Mouse (Mus musculus) heart, postnatal 4 days (tissue): Measurements from ENCODE around the gene Bmpr1b. TPM values are rescaled to one million over a fixed set of nuclear protein-coding genes. Genes with fewer than 3 reads are reported as not detected.
A peak's percentile ranks its signal among the peaks of the same experiment; 100 is the strongest.

Source experiments
- DNase-seq: peaks from one replicate; pipeline ENCODE4 v3.0.0; 2021
- total RNA-seq, 2 experiments: library from RNA; stranded (reverse); gene quantifications; 2 replicates each; pipeline ENCODE4 v1.2.3; 2021

Gene Bmpr1b
- total RNA-seq, 2 experiments from 2014 or later = 0.24 to 0.70 TPM

DNA sequence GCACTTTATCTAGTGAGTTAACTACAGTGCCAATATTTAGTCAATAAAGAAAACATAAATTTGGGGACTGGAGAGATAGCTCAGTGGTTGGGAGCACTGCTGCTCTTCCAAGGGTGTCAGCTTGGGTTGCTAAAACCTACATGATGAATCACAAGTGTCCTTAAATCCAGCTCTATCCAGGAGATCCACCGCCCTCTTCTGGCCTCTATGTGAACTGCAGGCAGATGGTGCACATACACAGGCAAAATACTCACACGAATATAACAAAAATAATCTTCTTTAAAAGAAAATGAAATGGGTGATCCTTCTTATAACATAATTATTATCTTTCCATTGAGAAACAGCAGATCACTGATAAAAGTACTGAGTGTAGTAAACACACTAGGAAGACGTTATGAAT lies 268.9 kb downstream of the Bmpr1b start:
- DNase-seq = no peak

DNA sequence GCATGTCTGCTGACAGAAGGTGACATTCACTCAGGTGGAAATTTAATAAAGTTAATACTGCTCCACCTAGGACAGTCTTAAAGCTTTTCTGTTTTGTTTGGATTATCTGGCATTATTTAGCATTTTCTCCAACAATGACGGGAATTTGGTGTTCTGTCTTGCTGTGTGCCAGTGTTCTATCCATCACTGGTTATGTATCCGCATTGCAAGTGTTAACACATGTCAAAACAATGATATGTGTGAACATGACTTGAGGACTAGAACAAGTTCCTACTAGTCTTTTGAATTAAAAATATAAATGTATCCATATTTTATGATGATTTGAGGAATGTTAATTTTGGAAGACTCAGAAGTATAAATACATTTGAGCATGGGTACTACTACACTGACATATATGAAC lies 269.7 kb downstream of the Bmpr1b start:
- DNase-seq = no peak

DNA sequence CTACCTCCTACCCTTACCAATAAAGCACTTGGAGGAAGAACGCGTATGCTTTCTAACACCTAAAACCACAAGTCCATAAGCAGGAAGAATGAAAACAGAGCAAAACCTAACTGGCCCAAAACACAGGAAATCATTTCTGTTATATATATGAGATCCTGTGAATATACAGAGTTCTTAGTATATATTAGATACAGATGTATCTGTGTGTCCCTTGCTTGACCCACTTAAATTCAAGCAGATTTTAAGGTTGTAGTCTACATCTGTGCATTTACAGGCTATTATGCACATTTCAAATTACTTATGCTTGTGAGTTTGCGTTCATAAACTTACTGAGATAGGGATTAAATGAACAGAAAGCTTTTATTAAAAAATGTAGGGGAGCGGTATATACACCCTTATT lies 271.5 kb downstream of the Bmpr1b start:
- no peak for DNase-seq

DNA sequence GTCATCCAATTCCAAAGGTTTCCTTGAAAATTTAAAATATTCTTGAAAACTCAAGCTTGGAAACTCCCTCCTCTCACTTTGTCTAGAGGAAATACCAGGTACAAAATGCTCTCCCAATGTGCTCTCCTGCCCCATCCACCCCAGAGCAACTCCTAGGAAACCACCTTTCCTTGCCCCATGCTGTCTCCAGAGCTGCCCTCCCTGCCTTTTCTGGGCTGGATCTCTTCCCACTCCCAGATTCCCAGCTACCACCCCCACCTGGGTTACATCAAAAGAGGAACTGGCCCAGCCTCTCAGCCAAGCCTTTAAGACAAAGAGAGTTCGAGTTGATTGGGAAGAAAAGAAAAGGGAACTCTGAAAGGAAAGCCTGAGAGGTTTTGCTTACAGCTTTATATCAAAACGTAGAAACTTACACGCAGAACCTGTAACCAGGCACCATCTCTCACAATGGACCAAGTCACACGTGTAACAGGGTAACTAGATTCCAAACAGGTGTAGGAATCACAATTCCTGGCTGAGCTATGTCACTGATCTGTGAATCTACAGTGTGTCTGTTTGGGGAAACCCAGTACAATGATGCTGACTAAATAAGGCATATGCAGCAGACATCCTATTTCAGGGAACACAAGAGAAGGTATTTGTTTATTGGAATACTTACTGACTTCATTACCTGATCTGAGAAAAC lies 272.2 kb downstream of the Bmpr1b start:
- no peak for DNase-seq

DNA sequence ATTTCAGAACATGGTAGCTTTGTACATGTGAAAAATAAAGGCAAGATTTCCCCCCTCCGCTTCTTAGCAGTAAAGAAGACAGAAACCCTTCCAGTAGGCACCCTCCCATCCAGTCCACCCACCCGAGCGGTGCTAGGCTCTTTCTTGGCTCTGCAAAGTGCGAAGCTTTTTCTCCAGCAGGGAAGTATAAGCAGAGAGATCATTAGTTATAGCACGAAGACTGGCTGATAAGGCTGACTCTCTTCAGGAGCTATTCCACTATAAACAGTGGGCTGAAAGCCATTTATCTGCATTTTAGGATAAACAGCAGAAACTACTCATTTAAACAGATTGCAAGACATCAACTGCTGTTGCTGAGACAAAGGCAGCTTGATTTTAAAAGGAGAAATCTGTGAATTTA lies 274.1 kb downstream of the Bmpr1b start:
- DNase-seq = no peak

DNA sequence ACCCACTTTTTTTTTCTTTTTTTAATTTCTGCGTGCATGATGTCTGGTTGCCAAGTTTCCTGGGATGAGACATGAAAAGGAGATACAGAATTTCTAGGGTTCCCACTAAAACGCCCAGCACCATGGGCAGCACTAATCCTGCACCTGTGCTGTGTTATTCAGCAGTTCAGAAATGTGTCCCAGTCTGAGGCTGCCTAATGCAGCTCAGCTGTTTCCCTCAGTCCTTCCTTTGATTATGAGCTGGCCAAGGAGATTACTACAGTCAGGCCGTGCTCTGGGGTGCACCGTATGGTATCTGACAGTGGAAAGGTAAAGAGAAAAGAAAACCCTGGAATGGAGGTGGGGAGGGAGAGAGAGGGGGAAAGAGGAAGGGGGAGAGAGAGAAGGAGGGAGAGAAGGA lies 278.6 kb downstream of the Bmpr1b start:
- DNase-seq = no peak

DNA sequence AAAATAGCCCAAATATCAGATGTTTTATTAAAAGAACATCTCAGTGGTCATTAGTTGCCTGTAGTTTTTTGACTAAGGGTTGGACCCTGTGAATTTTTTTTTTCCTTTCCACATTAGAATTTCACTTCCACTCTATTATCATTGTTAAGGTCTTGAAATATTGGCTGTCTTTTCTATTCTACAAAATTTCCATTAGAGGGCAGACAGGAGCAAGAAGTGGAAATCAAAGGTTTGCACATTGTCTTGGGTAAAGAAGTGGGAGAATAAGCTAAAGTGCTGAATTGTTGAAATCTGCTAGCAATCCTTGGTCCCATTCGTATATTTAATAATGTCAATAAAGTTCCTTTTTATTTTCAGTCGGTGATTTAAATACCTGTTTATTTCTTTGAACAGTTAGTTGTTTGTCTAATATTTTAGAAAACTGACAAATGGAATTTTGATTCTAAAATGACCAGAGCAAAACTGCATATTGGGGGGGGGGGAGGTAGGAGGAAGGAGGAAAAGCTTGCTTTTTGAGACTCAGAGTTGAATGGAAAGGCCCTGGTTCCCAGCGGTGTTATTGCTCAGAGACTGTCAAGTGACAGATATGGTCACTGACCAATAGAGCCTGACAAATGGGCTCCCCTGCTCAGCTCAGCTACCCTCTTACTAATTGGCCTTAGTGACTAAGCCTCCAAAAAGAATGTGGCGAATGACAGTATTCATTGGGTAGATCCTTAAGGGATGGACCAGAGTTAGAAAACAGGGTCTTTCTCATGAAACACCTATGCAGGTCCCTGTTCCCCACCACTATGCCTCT lies 281.6 kb downstream of the Bmpr1b start:
- DNase-seq = no peak

DNA sequence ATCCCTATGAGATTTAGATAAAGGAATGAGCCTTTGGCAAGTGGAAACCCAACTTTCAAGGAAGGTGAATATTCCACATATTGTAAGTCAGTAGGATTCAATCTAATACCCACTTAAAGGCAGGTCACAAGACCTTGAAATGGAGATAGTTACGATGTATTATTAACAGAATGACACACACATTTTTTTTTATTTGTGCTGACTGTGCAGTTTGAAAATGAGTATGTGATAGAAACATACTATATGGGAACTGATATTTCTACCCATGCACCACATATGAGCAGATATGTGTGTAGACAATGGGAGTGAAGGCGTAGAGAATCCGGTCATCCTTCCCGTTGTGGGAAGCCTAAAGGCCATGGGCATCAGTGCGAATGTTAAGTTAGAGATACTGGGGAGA lies 285.0 kb downstream of the Bmpr1b start:
- DNase-seq = no peak

DNA sequence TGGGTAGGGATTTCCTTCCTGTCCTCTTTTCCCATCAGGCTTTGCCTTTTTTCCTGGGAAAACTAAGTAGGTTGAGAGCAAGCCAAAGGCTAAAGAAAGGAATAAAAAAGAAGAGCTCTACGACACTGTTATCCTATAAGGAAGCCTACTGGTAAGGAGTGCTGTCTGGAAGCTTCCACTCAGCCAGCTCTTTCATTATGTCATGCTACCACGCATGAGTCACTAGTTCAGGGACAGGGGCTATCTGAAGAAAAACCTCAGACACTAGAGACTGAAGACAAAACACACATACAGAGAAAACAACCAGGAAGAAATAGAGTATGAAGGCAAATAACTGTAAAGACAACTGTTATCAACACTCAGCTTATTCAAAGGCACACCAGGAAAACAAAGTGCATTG lies 286.7 kb downstream of the Bmpr1b start:
- DNase-seq = no peak

DNA sequence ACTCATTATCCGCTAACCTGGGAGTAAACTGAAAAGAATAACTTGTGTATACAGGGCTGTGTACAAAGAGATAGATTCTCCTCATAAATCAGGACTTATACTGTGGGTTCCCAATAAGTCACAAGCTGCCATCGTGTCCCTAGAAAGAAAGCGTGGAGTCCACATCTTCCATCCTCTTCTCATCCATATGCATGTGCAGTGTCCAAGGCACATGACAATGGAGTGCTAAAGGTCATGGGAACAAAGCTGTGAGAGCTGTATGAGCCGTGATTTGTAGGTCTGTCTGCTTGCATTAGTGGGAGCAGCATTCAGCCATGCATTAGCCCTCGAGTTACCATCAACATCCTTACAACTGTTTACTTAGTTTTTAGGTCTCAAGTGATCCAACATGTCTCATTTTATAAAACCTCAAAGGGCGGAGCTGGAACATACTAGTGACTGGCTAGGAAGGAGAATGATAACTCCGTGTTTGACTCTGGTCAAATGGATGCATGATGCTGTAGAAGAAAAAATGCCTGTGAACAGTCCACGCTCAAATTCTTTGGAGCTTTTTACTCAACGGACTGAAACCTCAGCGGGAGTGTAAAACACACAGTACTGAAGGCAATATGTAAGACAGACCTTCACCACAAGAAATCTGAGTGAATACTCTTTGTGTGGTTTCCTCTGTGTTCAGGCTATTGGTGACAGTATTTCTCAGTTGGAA lies 296.7 kb downstream of the Bmpr1b start:
- no peak for DNase-seq

DNA sequence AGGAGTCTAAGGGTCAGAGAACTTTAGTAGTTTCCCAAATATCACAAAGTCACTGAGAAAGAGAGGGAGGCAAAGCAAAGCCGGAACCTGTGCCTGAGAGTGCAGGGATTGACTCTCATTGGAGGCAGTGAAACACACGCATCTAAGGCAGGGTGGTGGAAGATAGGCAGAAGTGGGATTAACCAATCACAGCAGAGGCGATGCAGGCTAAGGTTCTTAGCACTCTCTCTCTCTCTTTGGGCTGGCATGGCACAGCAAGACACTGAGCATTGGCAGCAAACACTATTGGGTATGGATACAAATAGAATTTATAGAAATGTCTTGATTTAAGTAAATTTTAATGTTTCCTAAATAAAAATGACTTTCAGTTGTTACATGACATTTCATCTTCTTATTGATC lies 297.4 kb downstream of the Bmpr1b start:
- DNase-seq = no peak

DNA sequence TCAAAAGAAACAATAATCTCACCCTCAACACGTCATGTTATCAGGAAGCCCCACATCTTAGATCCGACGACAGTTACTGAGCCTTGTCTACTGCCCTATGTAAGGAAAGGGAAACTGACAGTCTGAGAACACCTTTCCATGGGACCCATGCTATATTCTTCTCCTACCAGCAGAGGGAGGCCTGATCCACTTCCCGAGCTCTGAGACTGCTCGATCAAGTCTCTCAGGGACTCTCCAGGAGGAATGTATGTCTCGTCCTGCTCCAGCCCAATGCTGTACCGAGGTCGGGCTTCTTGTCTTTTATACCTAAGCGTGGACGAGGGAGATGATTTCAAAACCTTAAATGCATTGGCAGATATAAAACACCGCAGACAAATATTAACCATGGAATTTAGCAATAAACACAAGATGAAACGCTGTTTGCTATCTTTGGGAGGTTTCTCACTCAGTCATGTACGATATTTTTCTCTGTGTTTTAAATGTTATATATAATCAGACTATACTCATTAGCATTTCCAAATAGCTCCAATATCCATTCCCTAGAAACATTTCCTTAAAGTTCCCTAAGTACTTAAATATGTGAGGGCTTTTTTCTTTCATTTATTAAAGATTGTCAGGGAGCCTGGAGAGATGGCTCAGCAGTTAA lies 306.3 kb downstream of the Bmpr1b start:
- DNase-seq = peak; percentile 55

DNA sequence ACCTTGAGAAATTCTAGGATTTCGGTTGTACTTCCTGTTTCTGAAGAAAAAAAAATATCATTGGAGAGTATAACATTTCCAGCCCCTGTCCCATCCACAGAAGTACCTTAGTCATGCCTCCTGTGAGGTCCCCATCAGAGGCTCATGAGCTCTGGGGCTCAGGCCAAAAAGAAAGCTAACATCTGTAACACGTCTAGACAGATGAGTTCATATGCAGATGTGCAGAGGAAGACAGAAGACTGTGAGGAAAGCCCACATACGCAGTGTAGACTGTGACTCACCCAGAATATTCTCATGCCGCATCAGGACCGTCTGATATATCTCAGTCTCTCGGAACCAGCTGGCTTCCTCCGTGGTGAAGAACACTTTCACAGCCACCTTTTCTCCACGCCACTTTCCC lies 312.1 kb downstream of the Bmpr1b start:
- no peak for DNase-seq

DNA sequence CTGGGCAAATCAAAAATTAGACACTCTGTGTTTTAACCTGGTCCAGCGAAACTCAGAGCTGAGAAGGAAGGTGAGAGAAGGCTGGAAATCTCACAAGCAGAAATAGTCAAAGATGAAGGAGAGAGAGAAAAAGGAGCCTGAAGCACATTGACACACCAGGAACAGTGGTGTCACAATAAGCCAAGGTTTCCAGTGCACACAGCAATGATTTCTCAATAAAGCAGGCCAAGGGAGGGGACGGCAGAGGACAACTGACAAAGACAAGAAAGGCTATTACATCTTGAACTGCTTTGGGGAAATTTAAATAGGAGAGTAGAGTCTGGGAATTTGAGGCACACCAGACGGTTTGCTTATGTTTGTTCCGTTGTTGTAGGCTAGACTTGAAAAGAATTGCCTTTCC lies 314.9 kb downstream of the Bmpr1b start:
- DNase-seq = no peak

DNA sequence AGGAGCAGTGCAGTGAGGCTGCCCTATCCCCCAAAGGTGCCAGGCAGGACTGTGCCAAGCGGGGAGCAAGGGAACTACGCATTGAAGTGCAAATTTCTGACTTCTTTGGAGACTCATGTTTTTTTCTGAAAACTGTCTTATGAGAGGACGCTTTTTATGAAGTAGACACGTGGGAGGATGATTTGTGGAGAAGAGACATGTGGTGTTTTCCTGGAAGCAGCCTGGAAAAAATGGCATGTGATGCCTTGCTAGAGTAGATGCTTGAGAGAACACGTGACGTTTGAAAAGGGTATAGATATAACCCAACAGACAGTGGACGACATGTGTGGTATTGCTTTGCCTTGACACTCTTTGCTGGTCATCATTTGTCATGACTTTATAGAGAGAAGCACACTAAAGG lies 319.1 kb downstream of the Bmpr1b start:
- DNase-seq = no peak

DNA sequence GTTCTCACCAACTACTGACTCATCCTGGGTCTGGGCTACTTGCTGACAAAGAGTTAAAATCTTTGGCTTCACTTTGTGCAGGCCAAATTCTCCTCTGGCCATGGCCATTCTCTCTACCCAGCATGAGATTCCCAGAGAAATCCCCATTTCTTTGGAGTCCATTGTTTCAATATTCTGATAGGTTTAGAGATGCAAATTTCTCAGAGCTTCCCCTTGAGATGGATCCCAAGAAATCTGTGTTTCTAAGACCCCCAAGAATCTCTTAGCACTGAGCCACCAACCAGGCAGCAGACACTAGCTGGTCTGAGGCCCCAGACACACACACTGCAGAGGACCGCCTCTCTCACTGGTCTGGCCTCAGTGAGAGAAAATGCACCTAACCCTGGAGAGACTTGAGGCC lies 320.0 kb downstream of the Bmpr1b start:
- no peak for DNase-seq

DNA sequence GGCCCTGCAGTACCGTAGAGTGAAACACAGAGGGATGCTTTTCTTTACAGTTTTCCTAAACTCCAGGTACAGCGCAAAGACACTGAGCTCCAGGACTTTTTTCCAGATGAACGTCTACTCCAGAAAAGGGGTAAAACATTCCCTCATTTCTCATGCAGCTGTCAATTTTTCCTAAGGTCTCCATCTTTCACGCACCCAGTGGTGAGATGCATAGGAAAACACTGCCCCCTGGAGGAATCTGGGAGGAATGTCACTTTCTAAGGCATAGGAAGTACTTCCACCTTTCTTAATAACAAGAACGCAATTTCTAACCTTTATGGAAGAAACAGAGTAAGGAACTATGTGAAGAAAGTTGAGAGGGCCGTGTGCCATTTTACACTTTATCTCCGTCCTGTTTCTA lies 330.4 kb downstream of the Bmpr1b start:
- DNase-seq = peak; percentile 14

DNA sequence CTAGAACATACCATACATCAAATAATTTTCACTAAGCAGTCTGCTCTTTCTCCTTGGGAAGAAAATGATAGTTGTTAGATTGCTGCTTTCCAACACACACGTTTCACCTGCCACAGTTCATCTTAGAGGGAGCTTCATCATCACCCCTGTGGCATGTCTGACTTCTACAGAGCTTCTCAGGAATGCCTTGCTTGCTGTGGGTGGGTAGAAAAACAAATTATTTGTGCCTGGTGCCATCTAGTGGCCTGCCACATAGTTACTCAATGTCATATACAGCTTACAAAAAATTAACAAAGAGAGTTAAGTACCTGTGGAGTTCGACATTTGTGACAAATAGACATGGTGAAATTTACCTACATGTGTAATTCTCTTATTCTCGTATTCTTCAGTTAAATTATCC lies 338.1 kb downstream of the Bmpr1b start:
- peak; percentile 72 for DNase-seq

DNA sequence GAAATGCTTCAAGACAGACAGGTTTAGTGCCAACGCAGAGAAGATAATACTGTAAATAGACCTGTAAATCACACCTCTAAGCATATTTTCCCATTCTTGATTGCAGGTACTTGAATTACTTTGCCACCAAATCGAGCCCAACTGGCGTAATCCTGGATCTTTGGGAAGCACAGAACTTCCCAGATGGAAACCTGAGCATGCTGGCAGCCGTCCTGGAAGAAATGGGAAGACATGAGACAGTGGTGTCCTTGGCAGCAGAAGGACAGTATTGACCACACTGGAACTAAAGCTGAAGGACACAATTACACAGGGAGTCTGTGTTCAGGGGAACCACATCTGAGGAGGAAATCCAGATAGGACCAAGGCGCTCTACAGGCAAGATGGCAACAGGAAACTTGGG lies 340.9 kb downstream of the Bmpr1b start:
- no peak for DNase-seq

DNA sequence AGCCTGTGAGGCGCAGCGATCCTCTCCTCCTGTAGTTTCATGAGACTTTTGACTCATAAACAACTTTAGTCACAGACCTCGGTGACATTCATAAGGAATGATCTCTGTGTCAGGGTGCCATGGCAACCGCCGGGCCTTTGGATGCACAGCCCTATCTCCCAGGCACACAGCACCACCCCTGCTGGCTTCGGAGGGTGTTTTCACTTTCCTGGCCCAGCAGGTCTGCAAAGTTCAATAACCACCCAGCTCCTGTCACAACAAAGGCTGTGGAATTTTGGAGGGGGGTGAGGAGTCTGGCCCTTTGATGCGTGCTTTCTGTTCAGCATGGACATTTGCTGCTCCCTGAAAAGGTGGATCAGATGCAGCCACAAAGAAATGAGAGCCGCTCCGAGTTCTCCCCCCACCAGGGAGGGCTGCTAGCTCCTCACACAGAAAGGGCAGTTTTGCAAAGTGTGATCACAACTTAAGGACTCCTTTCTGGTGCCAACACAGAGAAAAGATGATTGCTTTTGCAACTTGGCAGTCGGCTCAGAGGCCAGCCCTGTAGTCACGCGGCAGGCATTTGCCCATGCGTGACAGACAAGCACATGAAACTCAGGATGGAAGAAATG lies 349.8 kb downstream of the Bmpr1b start:
- no peak for DNase-seq

DNA sequence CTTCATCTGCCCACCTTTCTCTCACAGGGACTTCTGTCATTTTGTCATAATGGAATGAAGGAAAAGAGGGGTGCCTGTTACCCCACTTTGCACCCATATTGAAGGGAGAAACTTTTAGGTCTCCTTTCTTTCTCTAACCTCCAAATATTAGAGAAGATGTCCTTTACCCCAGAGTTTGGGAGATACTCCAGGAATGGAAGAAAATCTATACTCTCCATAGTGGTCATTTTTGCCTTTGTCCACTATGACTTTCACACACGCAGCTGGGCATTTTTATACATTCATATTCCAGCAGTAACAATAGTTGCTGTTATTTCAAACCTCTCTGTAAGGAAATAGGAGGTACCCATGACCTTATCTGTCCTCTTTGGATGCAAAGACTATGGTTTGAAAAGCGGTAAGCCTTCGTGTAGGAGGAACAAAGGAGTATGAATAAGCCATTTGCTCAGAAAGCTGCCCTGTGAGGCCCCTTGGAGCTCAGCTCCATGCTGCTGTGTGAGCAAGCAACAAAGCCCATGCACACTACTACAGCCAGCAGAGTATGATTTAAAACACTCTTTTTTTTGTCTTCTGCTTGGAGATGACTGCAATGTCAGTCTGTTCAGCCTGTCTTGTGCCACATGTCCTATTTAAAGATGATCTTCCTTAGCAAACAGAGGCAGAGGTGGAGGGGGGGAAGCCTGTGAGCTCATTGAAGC lies 350.5 kb downstream of the Bmpr1b start:
- no peak for DNase-seq

DNA sequence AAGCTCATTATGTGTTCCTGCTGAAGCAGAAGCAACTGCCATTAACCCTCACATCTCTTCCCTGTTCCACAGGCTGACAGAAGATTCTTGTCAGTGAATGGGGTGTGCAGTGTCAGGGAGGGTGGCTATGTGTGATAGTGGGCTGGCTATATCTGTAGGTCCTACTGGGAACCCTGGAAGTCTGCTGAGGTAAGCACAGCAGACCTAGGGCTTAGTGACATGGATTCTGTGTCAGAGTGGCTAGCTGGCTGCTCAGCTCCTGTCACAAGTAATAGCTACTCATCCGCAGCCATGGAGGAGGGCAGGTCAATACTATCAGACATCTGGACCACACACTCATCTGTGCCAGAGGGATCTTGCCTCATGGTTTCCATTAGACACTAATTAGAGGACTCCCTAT lies 354.4 kb downstream of the Bmpr1b start:
- no peak for DNase-seq
